Mouse (Mus musculus): ENCODE measurements around the gene Slc51a. TPM values are rescaled to one million over a fixed set of nuclear protein-coding genes. Genes with fewer than 3 reads are reported as not detected.

Gene Slc51a
- polyA plus RNA-seq (2012; rRNA removed), result 0.06 and 0.10 TPM in 2 replicates

DNA sequence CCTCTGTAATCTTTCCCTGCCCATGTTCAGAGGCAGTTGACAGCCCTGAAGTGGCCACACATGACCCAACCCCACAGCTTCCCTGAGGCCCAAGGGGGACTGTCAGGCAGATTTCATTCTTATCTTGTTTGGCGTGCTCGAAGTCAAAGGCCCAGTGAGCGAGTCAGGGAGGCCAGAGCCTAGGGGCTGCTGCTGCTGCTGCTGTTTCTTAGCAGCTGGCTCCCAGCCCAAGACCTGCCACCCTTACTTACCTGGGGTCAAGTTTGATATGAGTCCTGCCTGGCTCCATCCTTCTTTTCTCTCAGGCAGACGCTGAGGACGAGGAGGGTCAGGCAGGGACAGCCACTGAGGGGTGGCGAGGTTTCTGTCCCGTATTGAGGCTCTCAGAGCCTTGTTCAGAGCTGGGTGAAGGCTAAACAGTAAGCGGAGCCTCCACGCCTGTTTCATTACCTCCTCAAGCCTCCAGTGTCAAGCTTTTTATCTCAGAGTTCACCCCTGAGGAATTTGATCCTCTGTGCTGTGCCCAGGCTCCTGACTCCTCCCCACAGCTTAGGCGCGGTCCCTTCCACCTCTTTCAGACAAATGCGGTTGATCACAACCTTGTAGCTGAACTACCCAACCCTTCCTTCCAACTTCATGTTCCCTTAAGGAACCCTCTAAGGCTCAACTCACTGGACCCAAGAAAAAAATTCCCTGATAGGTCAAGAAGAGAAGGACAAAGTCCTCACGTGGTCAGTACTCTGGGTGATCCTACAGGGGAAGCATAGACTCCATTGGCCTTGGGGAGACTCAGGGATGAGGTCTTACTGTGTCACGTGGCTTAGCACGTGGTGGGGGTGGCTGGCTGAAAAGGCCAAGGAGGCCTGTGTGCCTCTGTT lies at the start of gene Slc51a:
Gene Slc51a, minus strand, starts transcription at position 646 of the 878 bp plus-strand sequence.

DNA sequence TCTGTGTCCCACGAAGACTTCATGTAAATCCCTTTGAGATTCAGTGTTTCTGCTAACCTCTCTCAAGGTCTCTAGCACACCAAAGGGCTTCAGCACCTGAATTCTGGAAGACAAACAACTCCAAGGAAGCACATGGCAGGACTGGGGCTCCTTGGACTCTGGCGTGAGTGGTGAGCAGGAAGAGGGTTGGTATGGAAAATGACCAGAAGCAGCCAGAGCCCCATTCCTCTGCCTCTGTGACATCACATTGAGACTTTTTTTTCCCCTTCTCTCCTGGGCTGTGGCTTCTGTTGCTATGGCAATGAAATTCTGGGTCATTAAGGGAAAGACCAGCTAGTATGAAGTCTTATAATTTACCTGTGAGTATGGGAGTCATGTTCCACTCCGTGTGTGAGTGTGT lies 8.3 kb upstream of the Slc51a start, which contains the start of gene Zdhhc19:
Gene Zdhhc19, plus strand, starts transcription at position 301 of the 400 bp plus-strand sequence.

DNA sequence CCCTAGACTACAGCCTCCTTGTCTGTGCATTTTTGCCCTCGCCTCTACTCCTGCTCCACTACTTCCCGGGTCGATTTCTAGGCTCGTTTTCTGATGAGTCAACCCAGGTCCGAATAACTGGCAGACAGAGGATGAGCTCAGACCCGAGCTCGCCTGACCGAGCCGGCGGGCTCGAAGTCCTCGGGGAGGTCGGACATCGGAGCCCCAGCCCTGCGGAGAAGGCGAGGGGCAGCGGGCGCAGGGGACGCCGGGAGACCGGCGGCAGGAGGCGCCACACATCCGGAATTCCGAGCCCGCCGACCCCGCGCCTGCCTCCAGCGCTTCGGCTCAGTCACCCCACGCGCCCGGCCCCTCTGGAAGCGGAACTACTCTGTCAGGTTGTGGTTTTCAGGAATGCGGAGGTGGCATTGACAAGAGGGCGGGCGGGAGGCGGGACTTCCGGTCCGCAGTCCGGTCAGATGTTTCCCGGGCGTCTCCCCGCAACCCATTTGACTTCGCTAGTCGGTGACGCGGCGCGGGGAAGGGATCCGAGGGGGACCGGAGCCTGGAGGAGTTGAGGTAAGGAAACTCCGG lies 57.1 kb downstream of the Slc51a start, which contains the start of gene Pcyt1a:
Gene Pcyt1a, plus strand, starts transcription at position 448 of the 573 bp plus-strand sequence.

Other genes with a start within 250 kb of the Slc51a start
- 2.7 and 3.1 TPM in 2 replicates for gene Fbxo45, start 240.7 kb downstream of the Slc51a start, polyA plus RNA-seq (2012; rRNA removed)
- gene Wdr53, start 240.7 kb downstream of the Slc51a start, polyA plus RNA-seq (2012; rRNA removed), result 6.8 and 7.7 TPM in 2 replicates
- gene Smco1, start 216.4 kb downstream of the Slc51a start, polyA plus RNA-seq (2012; rRNA removed), result not detected in 2 replicates
- 3.6 and 4.1 TPM in 2 replicates for gene Rnf168, start 210.4 kb downstream of the Slc51a start, polyA plus RNA-seq (2012; rRNA removed)
- gene Ubxn7, start 155.6 kb downstream of the Slc51a start, polyA plus RNA-seq (2012; rRNA removed), result 5.2 and 7.5 TPM in 2 replicates
- gene Tm4sf19, start 87.4 kb downstream of the Slc51a start, polyA plus RNA-seq (2012; rRNA removed), result 0.04 TPM in 1 of 2 replicates, not detected in the other
- gene Tctex1d2, start 68.2 kb downstream of the Slc51a start, polyA plus RNA-seq (2012; rRNA removed), result 3.7 and 4.5 TPM in 2 replicates
- gene Pcyt1a, start 57.0 kb downstream of the Slc51a start, polyA plus RNA-seq (2012; rRNA removed), result 18.9 and 19.7 TPM in 2 replicates
- not detected in 2 replicates for gene Zdhhc19, start 8.4 kb upstream of the Slc51a start, polyA plus RNA-seq (2012; rRNA removed)
- gene Tfrc, start 121.0 kb upstream of the Slc51a start, polyA plus RNA-seq (2012; rRNA removed), result 98.8 and 109 TPM in 2 replicates
- 7.6 and 8.7 TPM in 2 replicates for gene Tnk2, start 156.0 kb upstream of the Slc51a start, polyA plus RNA-seq (2012; rRNA removed)
- 0.27 and 0.41 TPM in 2 replicates for gene Muc4, start 248.0 kb upstream of the Slc51a start, polyA plus RNA-seq (2012; rRNA removed)

All from liver, embryonic 18 days (tissue).